Mouse (Mus musculus): ENCODE data around the gene Eomes. TPM values are rescaled to one million over a fixed set of nuclear protein-coding genes. Genes with fewer than 3 reads are reported as not detected.
A peak's percentile ranks its signal among the peaks of the same experiment; 100 is the strongest.

Eomes gene
- total RNA-seq, 1 experiment from 2014 or later: 0.22 TPM

- DNase-seq: peak; percentile 54
These were observed 42.0 kb downstream of the Eomes start for GRCm38 (mm10) chr9:118520011-118520410.

- DNase-seq: peak; percentile 39
These were observed 42.8 kb downstream of the Eomes start for GRCm38 (mm10) chr9:118520858-118521257.

- DNase-seq: no peak
These were observed 43.6 kb downstream of the Eomes start for GRCm38 (mm10) chr9:118521659-118522058.

GRCm38 (mm10) chr9:118523738-118524137 lies 45.7 kb downstream of the Eomes start:
- no peak for DNase-seq

- no peak for DNase-seq
These were observed 49.0 kb downstream of the Eomes start for GRCm38 (mm10) chr9:118527056-118527455.

GRCm38 (mm10) chr9:118529783-118530182 lies 51.8 kb downstream of the Eomes start:
- DNase-seq: no peak

- DNase-seq: no peak
These were observed 52.7 kb downstream of the Eomes start for GRCm38 (mm10) chr9:118530679-118531078.

GRCm38 (mm10) chr9:118532516-118533205 lies 54.6 kb downstream of the Eomes start:
- DNase-seq: peak; percentile 27

Other genes with a start within 250 kb of the Eomes start
- gene Golga4, start 28.1 kb downstream of the Eomes start, total RNA-seq (2021): 103 TPM in 2 replicates
- 41.5 and 44.2 TPM in 2 replicates for gene Itga9, start 128.5 kb downstream of the Eomes start, total RNA-seq (2021)